Mouse (Mus musculus) retina, adult 2 months (tissue): ENCODE measurements around the gene Maea.
A peak's percentile ranks its signal among the peaks of the same experiment; 100 is the strongest.

Experiments
- DNase-seq: peaks from one replicate; pipeline ENCODE4 v3.0.0-alpha.2; 2012; ENCODE audit warnings: low read depth, low spot score

Maea gene

DNA sequence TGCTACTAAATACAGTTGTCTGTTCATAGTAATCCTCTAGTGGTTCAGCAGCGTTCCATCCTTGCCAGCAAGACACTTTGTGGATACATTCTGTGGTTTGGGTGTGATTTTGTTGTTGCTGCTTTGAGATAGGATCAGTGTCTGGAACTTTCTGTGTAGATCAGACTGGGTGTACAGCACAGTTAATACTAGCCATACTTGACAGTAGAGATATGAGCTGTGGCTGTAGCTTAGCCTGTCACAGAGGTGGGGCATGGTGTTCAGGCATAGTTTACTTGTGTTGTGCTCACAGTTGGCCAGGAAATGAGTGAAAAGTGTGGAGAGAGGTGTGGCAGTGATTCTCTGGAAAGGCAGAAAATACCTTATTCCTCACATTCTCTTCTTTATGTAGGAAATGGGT is 22.2 kb downstream of the Maea start:
- DNase-seq, result no peak

DNA sequence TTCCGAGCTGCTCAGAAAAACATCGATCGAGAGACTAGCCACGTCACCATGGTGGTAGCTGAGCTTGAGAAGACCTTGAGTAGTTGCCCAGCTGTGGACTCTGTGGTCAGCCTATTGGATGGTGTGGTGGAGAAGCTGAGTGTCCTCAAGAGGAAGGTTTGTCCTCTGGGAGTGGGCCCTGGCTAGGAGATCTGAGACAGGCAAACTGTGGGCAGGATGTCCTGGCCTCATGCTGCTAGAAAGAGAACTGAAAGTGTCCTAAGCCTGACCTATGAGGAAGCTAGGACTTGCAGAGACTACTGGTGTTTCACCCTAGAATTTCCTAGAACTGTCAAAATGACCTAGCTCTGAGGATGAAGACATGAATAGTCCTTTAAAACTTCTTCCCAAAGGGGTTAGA is 23.2 kb downstream of the Maea start:
- DNase-seq, result no peak

DNA sequence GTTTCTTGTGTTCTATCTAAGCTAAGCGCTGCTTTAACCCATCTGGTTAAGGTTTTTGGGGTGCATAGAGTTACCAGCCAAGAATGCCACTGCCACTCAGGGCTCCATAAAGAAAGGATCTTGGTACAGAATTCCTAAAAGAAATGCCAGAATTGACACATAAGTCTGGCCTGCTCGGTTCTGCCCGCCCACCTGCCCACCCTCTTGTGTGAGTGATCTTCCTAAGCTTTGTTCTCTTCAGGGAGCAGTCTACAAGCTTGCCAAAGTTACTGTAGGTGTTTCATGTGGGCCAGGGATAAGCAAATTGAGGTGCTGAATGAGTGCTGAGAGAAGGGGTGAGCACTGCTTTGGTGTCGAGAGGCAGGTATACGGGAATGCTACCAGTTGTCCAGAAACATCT is 28.0 kb downstream of the Maea start:
- no peak for DNase-seq

DNA sequence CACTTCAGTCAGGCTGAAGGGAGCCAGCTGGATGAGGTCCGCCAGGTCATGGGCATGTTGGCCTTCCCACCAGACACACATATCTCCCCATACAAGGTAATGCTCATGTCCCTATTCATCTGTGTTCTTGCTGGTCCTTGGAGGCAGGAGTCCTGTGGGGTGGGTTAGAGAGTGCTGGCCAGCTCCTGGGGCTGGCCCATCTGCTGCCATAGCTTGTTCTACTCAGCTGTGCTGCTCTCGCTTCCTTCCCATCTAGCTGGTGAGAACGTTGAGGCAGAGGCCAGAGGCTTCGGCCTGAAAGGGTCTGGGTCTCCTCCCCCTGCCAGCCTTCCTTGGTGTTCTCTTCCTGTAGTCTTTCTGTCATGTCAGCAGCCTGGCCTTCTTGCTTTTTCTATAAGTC is 33.3 kb downstream of the Maea start:
- DNase-seq, result no peak

DNA sequence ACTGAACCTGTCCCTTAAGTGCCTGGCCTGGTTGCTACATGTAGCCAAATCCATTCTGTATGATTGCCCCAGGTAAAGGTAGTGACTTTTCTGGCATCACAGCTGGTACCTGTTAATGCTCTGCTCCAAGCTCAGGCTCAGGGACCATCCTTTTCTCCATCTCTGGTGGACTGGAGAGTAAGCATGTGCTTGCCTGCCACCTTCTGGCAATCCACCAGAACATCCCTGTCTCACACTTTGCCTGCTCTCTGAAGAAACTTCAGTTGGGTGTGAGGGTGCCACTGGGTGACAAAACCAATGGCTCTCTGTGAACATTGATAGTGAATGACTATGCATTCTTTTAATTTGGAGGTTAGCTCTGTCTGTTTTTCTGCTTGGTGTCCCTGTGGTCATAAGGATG is 35.8 kb downstream of the Maea start:
- DNase-seq, result no peak

DNA sequence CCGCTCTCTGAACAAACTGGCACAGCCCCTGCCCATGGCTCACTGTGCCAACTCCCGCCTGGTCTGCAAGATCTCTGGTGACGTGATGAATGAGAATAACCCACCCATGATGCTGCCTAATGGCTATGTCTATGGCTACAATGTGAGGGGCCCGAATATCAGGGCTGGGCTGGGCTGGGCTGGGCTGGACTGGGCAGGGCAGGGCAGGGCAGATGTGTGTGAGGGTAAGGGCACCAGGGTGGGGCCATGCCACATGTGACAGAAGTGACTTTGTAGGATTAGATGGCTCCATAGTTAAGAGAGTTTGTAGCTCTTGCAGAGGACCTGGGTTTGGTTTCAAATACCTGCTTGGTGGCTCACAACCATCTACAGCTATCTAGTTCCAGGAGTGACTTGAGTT is 36.4 kb downstream of the Maea start:
- DNase-seq, result no peak

DNA sequence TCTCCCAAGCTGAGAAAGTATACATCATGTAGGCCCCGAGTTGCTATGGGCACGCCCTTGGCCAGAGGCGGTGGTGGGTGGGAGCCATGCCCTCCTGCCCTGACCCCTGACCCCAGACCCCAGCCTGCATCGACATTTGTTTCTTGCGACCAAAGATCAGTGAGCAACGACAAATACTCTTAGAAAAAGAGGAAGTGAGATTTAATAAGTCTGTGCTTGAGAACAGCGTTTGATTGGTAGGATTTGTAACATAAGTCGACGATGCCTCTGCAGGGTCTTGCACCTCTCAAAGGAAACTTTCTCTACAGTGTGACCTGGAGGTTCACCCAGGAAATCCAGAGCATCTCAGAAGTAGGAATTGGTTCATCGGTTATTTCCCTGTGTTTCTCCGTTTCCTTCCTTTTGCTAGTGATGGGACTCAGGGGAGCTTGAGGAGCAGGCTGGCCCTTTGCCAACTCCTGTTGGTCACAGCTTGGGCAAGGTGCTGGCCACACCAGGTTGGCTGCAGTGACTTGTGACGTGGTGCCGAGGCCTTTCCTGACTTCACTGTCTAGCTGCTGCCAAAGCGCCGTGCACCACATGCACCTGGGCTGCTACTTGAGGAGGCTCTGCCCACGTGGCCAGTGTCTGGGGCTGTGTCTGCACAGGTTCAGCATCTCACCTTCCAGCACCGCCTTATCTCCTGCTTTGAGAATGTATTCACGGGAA is 37.2 kb downstream of the Maea start:
- no peak for DNase-seq

DNA sequence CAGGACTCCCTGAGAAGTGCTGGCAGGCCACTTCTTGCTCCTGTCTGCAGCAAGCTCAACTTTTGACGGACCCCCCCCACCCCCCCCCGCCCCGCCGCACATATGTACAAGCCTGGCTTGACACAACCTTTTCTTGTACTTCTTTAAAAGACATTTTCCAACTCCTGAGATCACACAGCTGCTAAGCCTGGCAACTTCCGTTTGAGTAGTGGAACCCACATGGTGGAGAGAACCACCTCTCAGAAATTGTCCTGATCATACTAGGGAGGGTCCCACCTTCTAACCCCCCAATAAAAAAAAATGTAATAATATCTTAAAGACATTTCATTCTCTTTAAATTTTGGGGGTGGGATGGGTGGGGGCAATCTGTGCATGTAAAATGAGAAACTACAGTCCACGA is 41.9 kb downstream of the Maea start:
- no peak for DNase-seq

DNA sequence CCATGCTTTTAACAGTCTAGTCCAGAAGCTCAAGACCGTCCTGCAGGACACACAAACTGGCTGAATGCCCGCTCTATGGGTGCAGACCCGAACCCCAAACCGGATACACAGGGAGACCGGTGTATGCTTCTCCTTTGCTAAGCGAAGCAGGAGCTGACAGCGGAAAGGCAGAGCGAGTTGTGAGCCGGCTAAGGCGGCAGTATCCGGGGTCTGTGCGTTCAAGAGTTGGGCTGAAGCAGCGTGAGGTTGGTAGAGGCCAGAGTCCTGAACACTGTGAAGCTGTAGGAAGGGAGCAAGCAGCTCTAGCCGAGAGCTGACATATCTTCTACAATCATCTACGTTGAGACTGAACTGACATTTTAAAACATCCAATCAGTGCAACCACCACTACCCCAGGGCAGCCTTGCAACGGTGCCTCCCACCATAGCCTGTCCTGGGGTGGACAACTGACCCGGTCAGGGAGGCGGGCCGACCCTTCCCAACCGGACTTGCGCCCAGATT is 42.5 kb downstream of the Maea start:
- DNase-seq, result no peak

DNA sequence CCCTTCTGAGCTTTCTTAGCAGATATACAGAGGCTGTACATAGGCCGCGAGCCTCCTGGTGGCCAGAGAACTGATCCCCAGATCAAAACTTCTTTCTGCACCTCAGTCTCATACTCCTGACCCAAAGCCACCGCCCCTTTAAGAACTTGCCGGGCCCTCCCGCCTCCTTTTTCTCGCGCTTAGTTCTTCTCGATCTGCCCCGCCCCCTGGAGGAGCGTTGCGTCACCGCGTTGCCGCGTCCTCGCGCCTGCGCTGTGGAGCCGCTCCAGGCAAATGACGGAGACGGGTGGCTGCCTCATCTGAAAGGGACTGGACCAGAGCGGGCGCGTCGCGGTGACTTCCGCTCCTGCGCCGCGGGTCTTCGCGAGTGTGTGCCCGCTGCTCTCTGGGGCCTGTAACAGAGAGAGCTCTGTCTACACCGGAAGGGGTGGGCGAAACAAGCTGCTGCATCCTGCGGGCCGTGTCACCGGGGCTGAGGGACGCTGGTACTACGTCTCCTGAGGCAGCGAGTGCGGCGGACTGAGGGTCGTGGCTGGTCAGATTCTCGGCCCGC is 43.1 kb downstream of the Maea start, which contains the start of gene Uvssa:
Uvssa (plus strand) TSS at position 248 of the 553 bp plus-strand sequence.
- DNase-seq, result peak; percentile 99

DNA sequence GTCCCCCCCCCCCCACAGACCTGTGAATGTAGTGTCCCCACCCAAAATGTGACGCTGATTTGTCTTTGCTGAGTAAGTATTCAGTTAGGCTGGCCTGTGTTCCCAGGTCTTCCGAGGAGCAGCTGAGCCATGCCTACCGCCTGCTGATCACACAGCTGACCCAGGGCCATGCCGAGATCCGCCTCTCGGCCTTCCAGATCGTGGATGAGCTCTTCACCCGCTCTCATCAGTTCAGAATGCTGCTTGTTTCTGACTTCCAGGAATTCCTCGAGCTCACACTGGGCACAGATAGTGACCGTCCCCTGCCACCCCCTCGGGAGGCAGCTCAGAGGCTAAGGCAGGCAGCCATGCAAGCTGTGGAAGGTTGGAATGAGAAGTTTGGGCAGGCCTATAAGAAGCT is 52.2 kb downstream of the Maea start:
- DNase-seq, result no peak

DNA sequence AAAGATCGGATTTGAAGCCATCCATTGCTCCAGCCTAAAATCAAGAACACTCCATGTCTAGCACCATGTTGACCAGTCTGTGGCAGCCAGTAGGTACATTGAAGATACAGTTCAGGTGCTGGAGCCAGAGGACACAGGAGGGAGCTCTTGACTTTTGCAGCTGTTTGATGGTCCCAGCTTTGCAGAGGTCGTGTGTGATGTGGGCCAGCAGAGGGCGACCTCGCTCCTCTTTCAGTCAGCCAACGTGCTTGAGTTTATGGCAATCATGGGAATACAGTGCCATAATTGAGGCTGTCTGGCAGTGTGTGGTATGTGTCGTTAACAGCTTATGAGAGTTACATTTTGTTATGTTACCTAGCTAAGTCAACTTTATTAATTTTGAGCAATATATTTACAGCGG is 58.5 kb downstream of the Maea start:
- peak; percentile 55 for DNase-seq

DNA sequence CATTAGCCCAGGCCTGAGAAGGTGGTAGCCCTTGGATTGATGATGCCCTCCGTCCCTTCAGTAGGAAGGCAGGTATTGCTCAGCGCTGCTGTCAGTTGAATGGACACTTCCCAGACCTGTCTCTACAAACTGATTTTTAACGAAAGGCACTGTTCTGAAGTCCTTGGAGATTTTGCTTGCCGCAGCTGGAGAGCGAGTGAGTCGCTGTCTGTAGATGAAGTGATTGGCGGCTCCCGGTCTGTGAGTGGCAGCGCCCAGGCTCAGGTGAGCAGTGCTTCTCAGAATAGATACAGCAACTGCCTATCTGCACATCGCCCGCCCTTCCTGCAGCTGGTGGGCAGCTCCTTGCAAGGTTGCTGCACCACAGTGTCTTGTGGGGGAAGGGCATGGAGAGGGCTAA is 60.4 kb downstream of the Maea start:
- DNase-seq, result no peak

DNA sequence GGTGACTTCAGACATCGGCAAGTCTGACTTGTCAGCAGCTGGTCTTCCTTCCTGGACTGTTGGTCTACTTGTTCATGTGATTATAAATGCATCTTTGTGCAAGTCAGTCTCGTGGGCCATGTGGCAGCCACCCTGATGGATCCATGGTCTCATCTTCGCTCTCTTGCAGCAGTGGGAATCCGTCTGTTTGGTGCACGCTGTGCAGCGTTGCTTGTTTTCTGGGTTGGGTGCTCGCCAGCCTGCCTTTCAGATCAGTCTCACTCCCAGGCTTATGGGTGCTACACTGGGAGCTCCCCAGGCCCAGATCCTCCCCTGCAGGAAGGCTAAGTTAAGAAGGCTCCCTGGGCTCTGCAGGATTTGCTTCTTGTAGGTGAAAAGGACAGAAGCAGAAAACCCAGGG is 61.5 kb downstream of the Maea start:
- DNase-seq, result no peak

DNA sequence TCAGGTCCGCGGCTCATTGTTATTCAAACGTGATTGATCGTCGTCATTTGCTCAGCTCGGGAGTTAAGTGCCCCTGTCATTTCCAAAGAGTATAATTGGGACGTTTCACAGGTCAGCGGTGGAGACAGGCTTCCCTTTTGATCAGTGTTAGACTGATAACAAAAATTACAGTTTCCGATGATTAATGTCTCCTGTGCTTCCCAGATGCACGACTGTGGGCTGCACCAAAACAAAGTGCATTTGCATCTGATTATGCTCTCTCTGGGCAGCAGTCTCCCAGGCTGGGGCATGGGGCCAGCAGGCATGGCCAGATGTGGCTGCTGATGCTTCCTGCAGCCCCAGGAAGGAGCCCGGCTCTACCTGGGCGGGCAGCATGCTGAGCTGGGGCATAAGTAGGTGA is 65.5 kb downstream of the Maea start:
- no peak for DNase-seq

DNA sequence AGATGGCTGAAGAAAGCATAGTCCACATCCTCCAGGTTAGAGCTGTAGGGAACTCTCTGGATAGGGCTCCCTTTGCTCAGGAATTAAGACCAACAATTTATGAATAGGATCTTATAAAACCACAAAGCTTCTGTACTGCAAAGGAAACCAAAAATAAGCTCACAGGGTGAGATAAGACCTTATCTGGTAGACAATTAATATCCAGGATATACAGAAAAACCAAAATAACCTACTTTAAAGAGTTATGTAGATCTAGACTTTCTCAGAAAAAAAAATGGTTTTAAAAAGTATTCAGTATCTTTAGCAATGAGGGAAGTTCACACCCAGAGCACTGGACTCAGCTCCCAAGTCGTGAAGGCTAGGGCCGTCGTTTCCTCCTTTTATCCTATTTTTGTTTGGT is 85.0 kb downstream of the Maea start:
- DNase-seq, result no peak
